Mouse (Mus musculus) MEL (cell line): Measurements from ENCODE around the gene Gm20388. TPM values are rescaled to one million over a fixed set of nuclear protein-coding genes. Genes with fewer than 3 reads are reported as not detected.

Experiments used
- DNase-seq: peaks from one replicate; pipeline ENCODE4 v3.0.0; 2011; ENCODE audit warnings: low read depth, low spot score
- H3K27ac ChIP-seq: 2 replicates; pipeline ENCODE4 v1.5.1; 2012; ENCODE audit warnings: low read depth, mild to moderate bottlenecking, control low read depth, low read length, moderate library complexity; ENCODE audit not compliant: control insufficient read depth
- H3K27me3 ChIP-seq, 2 experiments: fragments of 150-350 bp in 1 of 2; sonication (generic) in 1 of 2; 2 replicates each; pipeline ENCODE4 v1.6.1; 2012; ENCODE audit warnings: low read length in 2 of 2, mild to moderate bottlenecking in 2 of 2, improper control_type of control experiment in 1 of 2, moderate library complexity in 1 of 2; ENCODE audit not compliant: insufficient read depth in 2 of 2, control insufficient read depth in 1 of 2
- H3K36me3 ChIP-seq, 2 experiments: 2 replicates each; pipeline ENCODE4 v1.6.1; 2012 to 2014; ENCODE audit warnings: low read length in 2 of 2, improper control_type of control experiment in 1 of 2, inconsistent platforms in 1 of 2, mild to moderate bottlenecking in 1 of 2; ENCODE audit not compliant: insufficient read depth in 2 of 2, control insufficient read depth in 1 of 2
- H3K4me1 ChIP-seq, 2 experiments: fragments of 150-350 bp in 1 of 2; sonication (generic) in 1 of 2; 2 replicates each; pipeline ENCODE4 v1.6.1; 2012; ENCODE audit warnings: low read length in 2 of 2, improper control_type of control experiment in 1 of 2, mild to moderate bottlenecking in 1 of 2; ENCODE audit not compliant: insufficient read depth in 2 of 2, control insufficient read depth in 1 of 2
- H3K4me3 ChIP-seq, 2 experiments: fragments of 150-350 bp in 1 of 2; sonication (generic) in 1 of 2; 2 replicates each; pipeline ENCODE4 v1.5.1; 2012; ENCODE audit warnings: low read depth in 2 of 2, low read length in 2 of 2, mild to moderate bottlenecking in 2 of 2, moderate library complexity in 2 of 2, control low read depth in 1 of 2, improper control_type of control experiment in 1 of 2; ENCODE audit not compliant: control insufficient read depth in 1 of 2, insufficient read depth in 1 of 2
- H3K79me2 ChIP-seq: 2 replicates; pipeline ENCODE4 v1.6.1; 2012; ENCODE audit warnings: mild to moderate bottlenecking, low read length, moderate library complexity; ENCODE audit not compliant: control insufficient read depth, poor library complexity, insufficient read depth
- H3K9ac ChIP-seq: 2 replicates; pipeline ENCODE4 v1.6.1; 2012; ENCODE audit warnings: low read depth, mild to moderate bottlenecking, control low read depth, low read length, moderate library complexity; ENCODE audit not compliant: control insufficient read depth, poor library complexity, severe bottlenecking
- H3K9me3 ChIP-seq: fragments of 150-350 bp; sonication (generic); replicated peaks from 2 replicates; pipeline ENCODE4 v1.6.1; 2012; ENCODE audit warnings: mild to moderate bottlenecking, low read length, improper control_type of control experiment, moderate library complexity; ENCODE audit not compliant: insufficient read depth
- CHD1 ChIP-seq: IDR thresholded peaks from 2 replicates; pipeline ENCODE4 v1.6.1; 2012; ENCODE audit warnings: low read depth, mild to moderate bottlenecking, inconsistent platforms, low read length, improper control_type of control experiment
- CTCF ChIP-seq, 3 experiments: IDR thresholded peaks in 2 of 3; conservative IDR thresholded peaks in 1 of 3; 2 replicates each; pipeline ENCODE4 v1.5.1; 2011 to 2012; ENCODE audit warnings: low read length in 3 of 3, low read depth in 2 of 3, mild to moderate bottlenecking in 2 of 3, improper control_type of control experiment in 1 of 3, inconsistent platforms in 1 of 3, mixed read lengths in 1 of 3, moderate library complexity in 1 of 3; ENCODE audit not compliant: control insufficient read depth in 1 of 3, insufficient read depth in 1 of 3, poor library complexity in 1 of 3, severe bottlenecking in 1 of 3
- ELF1 ChIP-seq: IDR thresholded peaks from 2 replicates; pipeline ENCODE4 v1.6.1; 2014; ENCODE audit warnings: low read depth, mild to moderate bottlenecking, inconsistent platforms, low read length, improper control_type of control experiment, moderate library complexity
- EP300 ChIP-seq, 2 experiments: IDR thresholded peaks; 2 replicates each; pipeline ENCODE4 v1.6.1; 2011; ENCODE audit warnings: improper control_type of control experiment in 2 of 2, low read length in 2 of 2, low read depth in 1 of 2, mild to moderate bottlenecking in 1 of 2
- ETS1 ChIP-seq: IDR thresholded peaks from 2 replicates; pipeline ENCODE4 v1.6.1; 2012; ENCODE audit warnings: low read depth, mild to moderate bottlenecking, inconsistent platforms, low read length, improper control_type of control experiment, moderate library complexity
- GABPA ChIP-seq: IDR thresholded peaks from 2 replicates; pipeline ENCODE4 v1.6.1; 2012; ENCODE audit warnings: low read depth, mild to moderate bottlenecking, inconsistent platforms, low read length, improper control_type of control experiment, moderate library complexity
- GATA1 ChIP-seq: IDR thresholded peaks from 2 replicates; pipeline ENCODE4 v1.6.1; 2011; ENCODE audit warnings: low read depth, low read length, improper control_type of control experiment
- HCFC1 ChIP-seq: IDR thresholded peaks from 2 replicates; pipeline ENCODE4 v1.6.1; 2012; ENCODE audit warnings: low read depth, mild to moderate bottlenecking, inconsistent platforms, low read length, improper control_type of control experiment, moderate library complexity
- JUND ChIP-seq: IDR thresholded peaks from 2 replicates; pipeline ENCODE4 v1.6.1; 2011; ENCODE audit warnings: low read depth, mild to moderate bottlenecking, improper control_type of control experiment, low read length
- KAT2A ChIP-seq: conservative IDR thresholded peaks from 2 replicates; pipeline ENCODE4 v1.6.1; 2012; ENCODE audit warnings: low read depth, low read length, improper control_type of control experiment, inconsistent platforms
- MAFK ChIP-seq: IDR thresholded peaks from 2 replicates; pipeline ENCODE4 v1.6.1; 2011; ENCODE audit warnings: low read depth, mild to moderate bottlenecking, low read length, improper control_type of control experiment, borderline replicate concordance
- MAX ChIP-seq: IDR thresholded peaks from 2 replicates; pipeline ENCODE4 v1.6.1; 2011; ENCODE audit warnings: low read length, improper control_type of control experiment
- MEF2A ChIP-seq: IDR thresholded peaks from 2 replicates; pipeline ENCODE4 v1.6.1; 2014; ENCODE audit warnings: low read depth, mild to moderate bottlenecking, inconsistent platforms, low read length, improper control_type of control experiment; ENCODE audit not compliant: poor library complexity, insufficient replicate concordance, severe bottlenecking; ENCODE audit errors: extremely low read depth
- MXI1 ChIP-seq: IDR thresholded peaks from 2 replicates; pipeline ENCODE4 v1.6.1; 2011; ENCODE audit warnings: mild to moderate bottlenecking, low read depth, low read length, improper control_type of control experiment
- MYB ChIP-seq: IDR thresholded peaks from 2 replicates; pipeline ENCODE4 v1.6.1; 2011; ENCODE audit warnings: mild to moderate bottlenecking, low read depth, low read length, improper control_type of control experiment
- MYC ChIP-seq: IDR thresholded peaks from 2 replicates; pipeline ENCODE4 v1.6.1; 2011; ENCODE audit warnings: low read depth, mild to moderate bottlenecking, low read length, improper control_type of control experiment, moderate library complexity
- NRF1 ChIP-seq: IDR thresholded peaks from 2 replicates; pipeline ENCODE4 v1.6.1; 2014; ENCODE audit warnings: low read depth, mild to moderate bottlenecking, inconsistent platforms, low read length, improper control_type of control experiment, moderate library complexity; ENCODE audit not compliant: poor library complexity, insufficient read depth, severe bottlenecking
- POLR2A ChIP-seq, 2 experiments: IDR thresholded peaks; 2 replicates each; pipeline ENCODE4 v1.6.1; 2011 to 2012; ENCODE audit warnings: low read length in 2 of 2, mild to moderate bottlenecking in 2 of 2, control low read depth in 1 of 2, improper control_type of control experiment in 1 of 2, low read depth in 1 of 2, moderate library complexity in 1 of 2; ENCODE audit not compliant: control insufficient read depth in 1 of 2, insufficient read depth in 1 of 2, poor library complexity in 1 of 2
- POLR2AphosphoS2 ChIP-seq: IDR thresholded peaks from 2 replicates; pipeline ENCODE4 v1.6.1; 2011; ENCODE audit warnings: low read length, improper control_type of control experiment
- POLR2AphosphoS5 ChIP-seq: IDR thresholded peaks from 2 replicates; pipeline ENCODE4 v1.6.1; 2012; ENCODE audit warnings: low read depth, borderline replicate concordance, mild to moderate bottlenecking, inconsistent platforms, low read length, moderate library complexity, mixed read lengths
- RAD21 ChIP-seq: IDR thresholded peaks from 2 replicates; pipeline ENCODE4 v1.6.1; 2011; ENCODE audit warnings: mild to moderate bottlenecking, low read depth, low read length, improper control_type of control experiment
- RCOR1 ChIP-seq: IDR thresholded peaks from 2 replicates; pipeline ENCODE4 v1.6.1; 2012; ENCODE audit warnings: low read depth, mild to moderate bottlenecking, inconsistent platforms, low read length, improper control_type of control experiment
- SMC3 ChIP-seq: IDR thresholded peaks from 2 replicates; pipeline ENCODE4 v1.6.1; 2011; ENCODE audit warnings: low read depth, low read length, improper control_type of control experiment
- TAL1 ChIP-seq: IDR thresholded peaks from 2 replicates; pipeline ENCODE4 v1.6.1; 2012; ENCODE audit warnings: mild to moderate bottlenecking, inconsistent platforms, low read length, moderate library complexity, mixed read lengths
- TBP ChIP-seq: IDR thresholded peaks from 2 replicates; pipeline ENCODE4 v1.8.0; 2011; ENCODE audit warnings: low read depth, low read length, improper control_type of control experiment
- TCF12 ChIP-seq: IDR thresholded peaks from 2 replicates; pipeline ENCODE4 v1.6.1; 2014; ENCODE audit warnings: low read depth, mild to moderate bottlenecking, inconsistent platforms, low read length, improper control_type of control experiment, moderate library complexity
- UBTF ChIP-seq: IDR thresholded peaks from 2 replicates; pipeline ENCODE4 v1.6.1; 2012; ENCODE audit warnings: low read depth, mild to moderate bottlenecking, inconsistent platforms, low read length, improper control_type of control experiment, moderate library complexity, borderline replicate concordance; ENCODE audit not compliant: insufficient read depth
- USF2 ChIP-seq, 2 experiments: IDR thresholded peaks; 2 replicates each; pipeline ENCODE4 v1.6.1; 2011 to 2012; ENCODE audit warnings: improper control_type of control experiment in 2 of 2, low read length in 2 of 2, borderline replicate concordance in 1 of 2, inconsistent platforms in 1 of 2, low read depth in 1 of 2, mild to moderate bottlenecking in 1 of 2; ENCODE audit not compliant: insufficient read depth in 1 of 2
- ZC3H11A ChIP-seq: IDR thresholded peaks from 2 replicates; pipeline ENCODE4 v1.6.1; 2012; ENCODE audit warnings: low read depth, mild to moderate bottlenecking, inconsistent platforms, low read length, improper control_type of control experiment
- ZMIZ1 ChIP-seq: IDR thresholded peaks from 2 replicates; pipeline ENCODE4 v1.6.1; 2012; ENCODE audit warnings: low read depth, mild to moderate bottlenecking, inconsistent platforms, low read length, improper control_type of control experiment, moderate library complexity
- ZNF384 ChIP-seq: IDR thresholded peaks from 2 replicates; pipeline ENCODE4 v1.6.1; 2012; ENCODE audit warnings: low read depth, mild to moderate bottlenecking, inconsistent platforms, low read length, improper control_type of control experiment
- polyA plus RNA-seq, 2 experiments: library from polyadenylated mRNA; stranded (reverse) in 1 of 2; unstranded in 1 of 2; fragments of >175 nt in 1 of 2; fragments of >200 nt in 1 of 2; gene quantifications; 2 replicates each; pipeline versions ENCODE4 v1.2.1 to v1.2.4; 2012; ENCODE audit warnings: low replicate concordance in 2 of 2, low read depth in 1 of 2; ENCODE audit not compliant: insufficient read length in 2 of 2, insufficient read depth in 1 of 2, missing spikeins in 1 of 2
- total RNA-seq: library from RNA; depleted of rRNA; stranded (reverse); fragments of 300-350 nt; gene quantifications from 2 replicates; pipeline ENCODE4 v1.2.3, GENCODE M21; 2012

The Gm20388 gene
- total and polyA plus RNA-seq, 3 experiments: 11.1 to 17.8 TPM; not detected in 1

DNA sequence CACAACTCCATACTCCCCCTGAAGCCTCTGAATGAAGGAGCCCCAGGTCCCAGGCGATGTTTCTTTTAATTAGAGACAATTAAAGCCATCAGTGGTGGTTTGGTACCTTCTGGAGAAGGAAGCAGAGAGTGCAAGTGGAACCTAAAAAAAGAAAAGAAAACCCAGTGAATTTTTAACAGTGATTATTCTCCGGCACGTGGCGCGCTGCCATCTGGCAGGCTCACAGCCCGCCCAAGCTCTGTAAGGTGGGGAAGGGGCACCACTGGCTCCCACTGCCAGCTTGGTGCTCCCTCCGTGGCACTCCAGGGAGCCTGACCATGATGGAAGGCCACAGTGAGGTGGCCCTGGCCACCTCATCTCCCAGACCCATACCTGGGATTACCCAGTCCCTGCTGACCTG is 522.5 kb downstream of the Gm20388 start:
- no peaks in the 10 kb centered on the region for H3K79me2 ChIP-seq
- H3K36me3 ChIP-seq: no peaks in the 10 kb centered on the region
- no peak overlapping the region for H3K4me3 ChIP-seq
- no peak overlapping the region for H3K27ac ChIP-seq
- H3K9ac ChIP-seq: no peak overlapping the region
- TF ChIP-seq RAD21: no peak
- TF ChIP-seq TAL1: no peak
- no peak for TF ChIP-seq POLR2A (IDR thresholded peaks at IDR 0.05; ENCODE audit: control insufficient read depth in 1 of 2, insufficient read depth in 1 of 2, low read depth in 1 of 2, low read length in 2 of 2, poor library complexity in 1 of 2)
- TF ChIP-seq POLR2AphosphoS5: no peak
- TF ChIP-seq GABPA: no peak
- no peak for TF ChIP-seq ZMIZ1
- no peak for TF ChIP-seq HCFC1
- no peak for TF ChIP-seq KAT2A
- TF ChIP-seq MYC: no peak
- no peak for DNase-seq
- 0 out of 4 replicates have a peak, but pooled peaks cover 0 to 1% of the 10 kb centered on the region in 2 experiments for H3K4me1 ChIP-seq
- no peaks in the 10 kb centered on the region for H3K9me3 ChIP-seq
- no peaks in the 10 kb centered on the region for H3K27me3 ChIP-seq

DNA sequence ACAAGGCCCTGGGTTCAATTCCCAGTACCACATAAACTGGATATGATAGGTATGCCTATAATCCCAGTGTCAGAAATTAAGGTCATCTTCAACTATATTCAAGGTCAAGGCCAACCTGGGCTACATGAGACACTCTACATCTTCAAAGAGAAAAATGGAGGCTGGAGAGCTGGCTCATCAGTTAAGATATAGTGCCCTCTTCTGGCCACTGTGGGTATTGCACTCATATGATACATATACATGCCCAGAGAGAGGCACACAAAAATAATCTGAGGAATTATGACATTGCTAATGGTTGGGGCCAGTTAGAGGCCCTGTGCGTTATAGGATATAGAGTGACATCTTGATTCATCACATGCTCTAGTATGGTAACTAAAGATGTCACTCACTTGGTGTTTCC is 523.1 kb downstream of the Gm20388 start:
- H3K36me3 ChIP-seq: no peaks in the 10 kb centered on the region
- no peaks in the 10 kb centered on the region for H3K27me3 ChIP-seq
- no peak overlapping the region for H3K9ac ChIP-seq
- DNase-seq: peak; percentile 60
- no peaks in the 10 kb centered on the region for H3K79me2 ChIP-seq
- no peak overlapping the region for H3K4me3 ChIP-seq
- no peak overlapping the region for H3K27ac ChIP-seq
- no peaks in the 10 kb centered on the region for H3K4me1 ChIP-seq
- no peaks in the 10 kb centered on the region for H3K9me3 ChIP-seq
- TF ChIP-seq TBP (no peak), SMC3 (peak; percentile 68), CHD1 (no peak), USF2 (IDR thresholded peaks at IDR 0.05; ENCODE audit: borderline replicate concordance in 1 of 2, insufficient read depth in 1 of 2, low read depth in 1 of 2, low read length in 2 of 2) (no peak), MAX (no peak), KAT2A (no peak), EP300 (IDR thresholded peaks at IDR 0.05; ENCODE audit: low read depth in 1 of 2, low read length in 2 of 2) (no peak), ELF1 (no peak), ZMIZ1 (no peak), GABPA (no peak), RAD21 (peak; percentile 69), MAFK (no peak), CTCF (IDR thresholded peaks at IDR 0.05 in 2 of 3, conservative IDR thresholded peaks at IDR 0.05 in 1 of 3; ENCODE audit: control insufficient read depth in 1 of 3, insufficient read depth in 1 of 3, low read depth in 2 of 3, low read length in 3 of 3, poor library complexity in 1 of 3, severe bottlenecking in 1 of 3) (peak; percentile 41 to 75 (median 72)), UBTF (no peak), HCFC1 (no peak), GATA1 (no peak), RCOR1 (no peak), TCF12 (no peak), MYB (no peak), ZC3H11A (peak; percentile 62), MXI1 (no peak), ETS1 (no peak), ZNF384 (no peak), NRF1 (no peak), TAL1 (no peak), POLR2AphosphoS5 (no peak), MEF2A (no peak), POLR2AphosphoS2 (no peak), JUND (no peak)
